Mouse (Mus musculus): ENCODE data around the gene Nfs1. TPM values are rescaled to one million over a fixed set of nuclear protein-coding genes. Genes with fewer than 3 reads are reported as not detected.

The Nfs1 gene
- polyA plus RNA-seq, 1 experiment, result not detected

DNA sequence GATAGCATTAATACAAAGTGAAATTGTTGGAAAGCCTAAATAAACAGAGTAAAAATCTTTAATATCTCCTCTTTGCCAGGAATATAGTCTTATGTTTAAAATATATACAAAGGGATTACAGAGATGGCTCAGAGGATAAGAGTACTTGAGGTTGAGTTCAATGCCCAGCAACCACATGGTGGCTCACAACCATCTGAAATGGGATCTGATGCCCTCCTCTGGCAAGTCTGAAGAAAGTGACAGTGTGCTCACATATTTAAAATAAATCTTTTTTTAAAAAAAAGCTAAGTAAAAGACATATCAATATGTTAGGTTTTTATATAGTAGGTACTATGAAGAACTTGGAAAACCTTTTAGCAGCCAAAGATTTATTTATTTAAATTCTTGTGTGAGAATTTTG is 7.6 kb upstream of the Nfs1 start:
- H3K4me1 ChIP-seq (ENCODE audit: control insufficient read depth, insufficient read depth, low read length), result no peaks in the 10 kb centered on the region
- H3K27ac ChIP-seq (ENCODE audit: insufficient read depth, low read depth, low read length), result no peak overlapping the region
- TF ChIP-seq CTCF (IDR thresholded peaks at IDR 0.05; ENCODE audit: insufficient read depth, low read depth, low read length) (no peak), POLR2A (IDR thresholded peaks at IDR 0.05; ENCODE audit: insufficient read depth, low read depth, low read length) (no peak)
- no peak overlapping the region for H3K4me3 ChIP-seq (ENCODE audit: insufficient read depth, low read depth, low read length)

DNA sequence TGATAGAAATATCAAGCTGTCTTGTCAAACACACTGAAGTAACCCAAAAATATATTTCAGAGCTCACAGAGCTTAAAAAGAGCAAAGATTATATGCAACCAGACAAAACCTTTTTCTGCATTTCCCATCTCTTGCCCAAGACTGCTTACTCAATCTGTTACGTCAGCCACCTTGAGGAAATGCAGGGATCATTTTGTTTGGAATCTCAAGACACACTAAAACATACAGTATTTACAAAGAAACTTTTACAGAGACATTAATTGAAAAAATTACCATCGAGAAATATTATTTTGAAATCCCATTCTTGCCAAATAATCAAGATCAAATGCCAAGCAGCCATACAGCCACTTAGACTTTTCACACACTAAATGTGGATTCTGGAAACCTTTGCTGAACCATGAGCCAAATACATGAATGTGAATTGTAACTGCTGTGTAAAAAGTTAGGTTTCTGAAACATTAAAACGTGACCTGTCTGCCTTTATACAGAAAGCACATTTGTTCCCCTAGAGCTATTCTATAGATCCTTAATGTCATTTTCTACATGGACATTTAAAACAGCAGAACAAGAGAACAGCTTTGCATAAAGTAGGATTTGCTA is 3.4 kb upstream of the Nfs1 start:
- 73% methylated on average over 3 of the region's 3 CpGs for WGBS
- H3K4me1 ChIP-seq (ENCODE audit: control insufficient read depth, insufficient read depth, low read length), result peaks cover 3% of the 10 kb centered on the region; the same call in 1 of the 2 replicates
- H3K4me3 ChIP-seq (ENCODE audit: insufficient read depth, low read depth, low read length), result no peak overlapping the region
- TF ChIP-seq CTCF (IDR thresholded peaks at IDR 0.05; ENCODE audit: insufficient read depth, low read depth, low read length) (no peak), POLR2A (IDR thresholded peaks at IDR 0.05; ENCODE audit: insufficient read depth, low read depth, low read length) (no peak)
- no peak overlapping the region for H3K27ac ChIP-seq (ENCODE audit: insufficient read depth, low read depth, low read length)

DNA sequence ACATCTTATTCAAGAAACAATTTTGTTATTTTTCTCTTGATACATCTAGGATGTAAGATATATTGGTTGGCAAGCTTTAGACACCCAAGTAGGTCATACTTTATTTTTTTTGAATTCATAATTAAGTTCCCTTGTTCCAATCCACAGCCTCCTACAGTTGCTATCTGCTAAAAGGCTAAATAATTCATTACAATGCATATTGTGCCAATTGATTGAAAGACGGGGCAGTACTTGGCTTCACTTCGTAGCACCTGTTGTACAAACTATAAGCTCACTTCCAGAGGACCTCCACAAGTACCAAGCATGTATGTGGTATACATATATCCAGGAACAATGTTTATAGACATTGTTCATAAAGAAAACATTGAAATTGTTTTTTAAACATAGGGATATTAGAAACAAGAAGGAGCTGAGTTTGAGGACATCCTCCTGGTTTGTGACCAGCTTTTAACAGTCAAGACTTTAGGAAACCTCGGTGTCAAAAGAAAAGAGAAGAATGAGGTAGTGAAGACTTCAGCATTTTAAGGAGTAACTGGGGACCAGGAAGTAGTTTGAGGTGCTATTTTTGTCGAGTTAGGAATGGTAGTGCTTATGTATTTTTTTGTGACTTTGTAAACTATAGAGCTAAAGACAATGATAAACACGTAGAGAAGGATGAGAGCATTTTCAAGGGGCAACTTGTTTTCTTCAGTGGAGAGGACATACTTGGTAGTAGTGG is 2.4 kb upstream of the Nfs1 start:
- peaks cover 3% of the 10 kb centered on the region; the same call in 1 of the 2 replicates for H3K4me1 ChIP-seq (ENCODE audit: control insufficient read depth, insufficient read depth, low read length)
- TF ChIP-seq CTCF (IDR thresholded peaks at IDR 0.05; ENCODE audit: insufficient read depth, low read depth, low read length), result no peak
- no peak for TF ChIP-seq POLR2A (IDR thresholded peaks at IDR 0.05; ENCODE audit: insufficient read depth, low read depth, low read length)
- no peak overlapping the region for H3K4me3 ChIP-seq (ENCODE audit: insufficient read depth, low read depth, low read length)
- WGBS, result 48% methylated on average over 5 of the region's 5 CpGs
- no peak overlapping the region for H3K27ac ChIP-seq (ENCODE audit: insufficient read depth, low read depth, low read length)

DNA sequence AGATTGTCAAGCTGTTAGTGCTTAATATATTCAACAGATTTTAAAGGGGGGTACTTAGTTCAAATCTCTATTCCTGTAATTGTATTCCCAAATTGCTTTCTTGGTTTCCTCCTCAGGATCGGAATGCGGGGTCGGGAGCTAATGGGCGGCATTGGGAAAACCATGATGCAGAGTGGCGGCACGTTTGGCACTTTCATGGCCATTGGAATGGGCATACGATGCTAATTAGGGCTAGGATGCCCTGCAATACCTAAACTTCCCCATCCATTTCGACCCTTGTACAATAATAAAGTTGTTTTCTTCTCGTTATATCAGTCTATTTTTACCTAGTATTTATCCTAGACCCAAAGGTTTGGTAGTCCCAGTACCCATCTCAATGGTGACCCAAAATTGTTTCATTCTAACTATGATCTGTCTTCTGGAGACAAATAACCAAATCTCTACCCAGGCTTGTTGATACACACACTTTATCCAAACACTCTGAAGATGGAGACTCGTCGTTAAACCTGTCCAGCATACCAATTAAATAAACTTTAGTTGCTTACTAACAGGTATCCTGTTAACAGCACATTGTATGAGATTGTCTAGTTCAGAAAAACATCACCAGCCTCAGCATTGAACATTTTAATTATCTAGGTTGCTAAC is 1.6 kb upstream of the Nfs1 start:
- Histone ChIP-seq H3K4me1 (ENCODE audit: control insufficient read depth, insufficient read depth, low read length) (peaks cover 3% of the 10 kb centered on the region; the same call in 1 of the 2 replicates), H3K27ac (ENCODE audit: insufficient read depth, low read depth, low read length) (no peak overlapping the region), H3K4me3 (ENCODE audit: insufficient read depth, low read depth, low read length) (no peak overlapping the region)
- WGBS, result 45% methylated on average over 11 of the region's 11 CpGs
- TF ChIP-seq POLR2A (IDR thresholded peaks at IDR 0.05; ENCODE audit: insufficient read depth, low read depth, low read length) (no peak), CTCF (IDR thresholded peaks at IDR 0.05; ENCODE audit: insufficient read depth, low read depth, low read length) (no peak)

DNA sequence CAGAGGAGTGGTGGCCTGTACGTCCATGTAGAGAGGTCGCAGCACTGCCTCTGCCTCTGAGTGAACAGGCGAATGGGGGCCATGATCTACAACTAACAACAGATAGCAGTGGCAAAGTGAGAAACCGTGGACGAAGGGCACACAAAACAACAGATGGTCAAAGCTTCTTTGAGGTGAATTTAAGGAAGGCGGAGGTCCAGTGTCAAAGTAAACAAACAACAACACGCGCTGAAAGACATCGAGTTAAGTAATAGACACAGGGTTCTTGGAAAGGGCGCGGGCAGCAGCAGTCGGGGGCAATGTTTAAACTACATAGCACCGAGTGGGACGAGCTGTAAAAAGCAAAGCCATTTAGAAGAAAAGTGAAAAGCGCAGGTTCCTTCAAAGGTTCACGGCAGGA is 619 bp downstream of the Nfs1 start:
- H3K4me3 ChIP-seq (ENCODE audit: insufficient read depth, low read depth, low read length), result peak overlapping the region; percentile 66
- no peak for TF ChIP-seq POLR2A (IDR thresholded peaks at IDR 0.05; ENCODE audit: insufficient read depth, low read depth, low read length)
- TF ChIP-seq CTCF (IDR thresholded peaks at IDR 0.05; ENCODE audit: insufficient read depth, low read depth, low read length), result no peak
- peak overlapping the region; percentile 38; the same call in 1 of the 2 replicates for H3K27ac ChIP-seq (ENCODE audit: insufficient read depth, low read depth, low read length)
- WGBS, result under 1% methylated on average over 16 of the region's 16 CpGs
- H3K4me1 ChIP-seq (ENCODE audit: control insufficient read depth, insufficient read depth, low read length), result peaks cover 3% of the 10 kb centered on the region; the same call in 1 of the 2 replicates

DNA sequence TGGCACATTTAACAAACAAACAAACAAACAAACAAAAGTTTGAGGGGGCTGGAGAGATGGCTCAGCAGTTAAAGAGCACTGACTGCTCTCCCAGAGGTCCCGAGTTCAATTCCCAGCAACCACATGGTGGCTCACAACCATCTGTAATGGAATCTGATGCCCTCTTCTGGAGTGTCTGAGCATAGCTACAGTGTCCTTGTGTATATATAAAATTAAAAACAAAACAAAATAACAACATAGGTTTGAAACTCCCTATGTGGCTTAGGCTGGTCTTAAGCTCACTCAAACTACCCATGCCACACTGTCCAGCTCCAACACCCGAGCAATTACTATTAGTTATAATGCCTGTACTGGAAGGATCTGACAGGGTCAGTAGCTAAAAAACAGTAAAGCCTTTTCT is 1.2 kb downstream of the Nfs1 start:
- H3K27ac ChIP-seq (ENCODE audit: insufficient read depth, low read depth, low read length), result no peak overlapping the region
- WGBS, result 68% methylated on average over 2 of the region's 2 CpGs
- no peak overlapping the region for H3K4me3 ChIP-seq (ENCODE audit: insufficient read depth, low read depth, low read length)
- TF ChIP-seq CTCF (IDR thresholded peaks at IDR 0.05; ENCODE audit: insufficient read depth, low read depth, low read length) (no peak), POLR2A (IDR thresholded peaks at IDR 0.05; ENCODE audit: insufficient read depth, low read depth, low read length) (no peak)
- peaks cover 3% of the 10 kb centered on the region; the same call in 1 of the 2 replicates for H3K4me1 ChIP-seq (ENCODE audit: control insufficient read depth, insufficient read depth, low read length)

DNA sequence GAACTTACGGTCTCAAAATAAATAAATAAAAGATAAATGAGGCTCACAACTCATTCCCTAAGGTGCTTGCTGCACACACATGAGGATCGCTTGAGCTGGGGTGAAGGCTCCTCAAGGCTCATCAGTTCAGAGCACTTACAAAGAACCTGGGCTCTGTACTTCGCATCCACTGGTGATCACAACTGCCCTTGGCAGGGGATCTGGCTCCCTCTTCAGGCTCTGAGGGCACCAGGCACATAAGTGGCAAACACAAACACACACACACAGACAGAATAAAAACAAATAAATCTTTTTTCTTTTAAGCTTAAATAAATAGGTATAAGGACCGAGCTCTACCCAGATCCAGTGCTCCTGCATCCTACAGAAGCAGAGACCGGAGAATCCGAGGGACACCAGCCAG is 8.3 kb downstream of the Nfs1 start:
- 87% methylated on average over 6 of the region's 6 CpGs for WGBS
- Histone ChIP-seq H3K4me1 (ENCODE audit: control insufficient read depth, insufficient read depth, low read length) (no peaks in the 10 kb centered on the region), H3K27ac (ENCODE audit: insufficient read depth, low read depth, low read length) (no peak overlapping the region), H3K4me3 (ENCODE audit: insufficient read depth, low read depth, low read length) (no peak overlapping the region)
- TF ChIP-seq POLR2A (IDR thresholded peaks at IDR 0.05; ENCODE audit: insufficient read depth, low read depth, low read length) (no peak), CTCF (IDR thresholded peaks at IDR 0.05; ENCODE audit: insufficient read depth, low read depth, low read length) (no peak)

DNA sequence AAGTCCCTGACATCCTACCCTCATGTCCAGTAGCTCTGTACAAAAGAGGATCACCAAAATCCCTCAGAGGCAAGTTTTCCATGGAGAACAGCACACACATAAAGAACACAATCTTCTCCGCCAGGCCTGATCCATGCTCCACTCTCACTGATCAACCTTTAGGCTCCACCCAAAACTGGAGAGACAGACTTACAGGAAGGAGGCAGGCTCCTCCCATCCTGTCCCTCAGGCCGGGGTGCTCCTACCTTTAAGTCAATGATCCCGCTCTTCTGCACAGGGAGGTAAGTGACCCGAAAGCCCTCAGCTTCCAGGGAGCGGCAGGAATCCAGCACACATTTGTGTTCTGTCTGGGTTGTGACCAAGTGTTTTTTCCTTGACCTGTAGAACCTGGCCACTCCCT is 9.8 kb downstream of the Nfs1 start:
- Histone ChIP-seq H3K4me3 (ENCODE audit: insufficient read depth, low read depth, low read length) (no peak overlapping the region), H3K4me1 (ENCODE audit: control insufficient read depth, insufficient read depth, low read length) (no peaks in the 10 kb centered on the region), H3K27ac (ENCODE audit: insufficient read depth, low read depth, low read length) (no peak overlapping the region)
- TF ChIP-seq CTCF (IDR thresholded peaks at IDR 0.05; ENCODE audit: insufficient read depth, low read depth, low read length), result no peak
- no peak for TF ChIP-seq POLR2A (IDR thresholded peaks at IDR 0.05; ENCODE audit: insufficient read depth, low read depth, low read length)
- WGBS, result 90% methylated on average over 5 of the region's 5 CpGs

DNA sequence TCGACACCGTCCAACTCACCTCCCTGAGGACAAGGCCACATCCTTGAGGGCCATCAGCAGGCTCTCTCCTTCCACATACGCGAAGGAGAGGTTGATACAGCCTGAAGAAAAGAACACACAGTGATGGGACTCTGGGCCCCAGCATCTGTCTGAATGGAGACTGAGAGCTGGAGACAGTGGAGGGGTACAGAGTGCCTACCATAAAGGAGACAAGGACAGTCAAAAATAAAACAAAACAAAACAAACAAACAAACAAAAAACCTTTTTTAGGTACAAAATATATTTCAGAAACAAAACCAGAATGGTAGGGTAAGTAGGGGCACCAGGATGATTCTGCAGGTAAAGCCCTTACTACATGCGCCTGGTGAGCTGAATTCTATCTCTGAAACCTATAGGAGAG is 17.0 kb downstream of the Nfs1 start, which contains the start of gene Gm28036:
Gene Gm28036 (minus strand): TSS at position 101 of the 400 bp plus-strand sequence.
- H3K4me3 ChIP-seq (ENCODE audit: insufficient read depth, low read depth, low read length), result no peak within 1 kb of the TSS
- WGBS, result 96% methylated on average over 5 of the region's 5 CpGs
- H3K27ac ChIP-seq (ENCODE audit: insufficient read depth, low read depth, low read length), result no peak within 1 kb of the TSS
- TF ChIP-seq POLR2A (IDR thresholded peaks at IDR 0.05; ENCODE audit: insufficient read depth, low read depth, low read length) (no peak), CTCF (IDR thresholded peaks at IDR 0.05; ENCODE audit: insufficient read depth, low read depth, low read length) (no peak)
- H3K4me1 ChIP-seq (ENCODE audit: control insufficient read depth, insufficient read depth, low read length), result no peaks in the 10 kb centered on the region; the same call in 1 of the 2 replicates

Data from olfactory bulb, adult 2 months (tissue).